Mouse (Mus musculus): ENCODE data around the gene Muc1. TPM values are rescaled to one million over a fixed set of nuclear protein-coding genes. Genes with fewer than 3 reads are reported as not detected.
A peak's percentile ranks its signal among the peaks of the same experiment; 100 is the strongest.
"Not testable (repeated sequence)": the region's sequence is repeated elsewhere in the genome, so short reads cannot be mapped to it uniquely, and the experiment has no call there.

The Muc1 gene
- polyA plus RNA-seq, 1 experiment from 2014 or later, result 1.6 TPM

DNA sequence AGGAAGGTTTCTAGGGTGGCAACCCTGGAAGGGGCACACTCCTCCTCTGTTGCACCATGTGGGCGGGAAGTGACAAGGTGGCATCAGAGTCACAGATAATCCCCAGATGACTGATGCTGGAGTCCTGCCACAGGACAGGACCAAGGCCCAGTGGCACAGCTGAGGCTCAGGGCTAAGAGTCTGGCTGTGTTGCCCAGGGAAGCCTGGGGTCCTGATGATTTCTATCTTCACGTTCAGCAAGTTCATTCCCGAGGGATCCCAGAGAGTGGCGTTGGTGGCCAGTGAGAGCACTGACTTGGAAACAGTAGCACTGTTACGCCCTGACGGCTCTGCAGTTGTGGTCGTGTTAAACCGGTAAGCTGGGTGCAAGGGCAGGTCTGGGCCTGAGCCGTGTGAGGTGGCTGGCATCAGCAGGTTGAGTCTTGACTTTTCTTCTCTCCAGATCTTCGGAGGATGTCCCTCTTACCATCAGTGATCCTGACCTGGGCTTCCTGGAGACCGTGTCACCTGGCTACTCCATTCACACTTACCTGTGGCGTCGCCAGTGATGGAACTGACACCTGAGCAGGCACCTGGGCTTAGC is 20.7 kb upstream of the Muc1 start:
- Histone ChIP-seq H3K36me3 (ENCODE audit: control insufficient read depth, insufficient read depth) (peaks cover 24% of the 10 kb centered on the region), H3K4me1 (replicated peaks; ENCODE audit: control insufficient read depth, insufficient read depth, low read length) (peaks cover 8% of the 10 kb centered on the region), H3K9me3 (ENCODE audit: control insufficient read depth, low read length) (no peaks in the 10 kb centered on the region), H3K9ac (replicated peaks; ENCODE audit: low read depth, low read length) (no peak overlapping the region), H3K27me3 (replicated peaks; ENCODE audit: control insufficient read depth, insufficient read depth, low read length) (no peaks in the 10 kb centered on the region), H3K4me3 (replicated peaks; ENCODE audit: low read length) (no peak overlapping the region), H3K4me2 (ENCODE audit: low read length) (no peak overlapping the region), H3K27ac (ENCODE audit: low read length) (no peak overlapping the region)
- WGBS, result 94% methylated on average over 13 of the region's 13 CpGs
- ATAC-seq, result no peak

DNA sequence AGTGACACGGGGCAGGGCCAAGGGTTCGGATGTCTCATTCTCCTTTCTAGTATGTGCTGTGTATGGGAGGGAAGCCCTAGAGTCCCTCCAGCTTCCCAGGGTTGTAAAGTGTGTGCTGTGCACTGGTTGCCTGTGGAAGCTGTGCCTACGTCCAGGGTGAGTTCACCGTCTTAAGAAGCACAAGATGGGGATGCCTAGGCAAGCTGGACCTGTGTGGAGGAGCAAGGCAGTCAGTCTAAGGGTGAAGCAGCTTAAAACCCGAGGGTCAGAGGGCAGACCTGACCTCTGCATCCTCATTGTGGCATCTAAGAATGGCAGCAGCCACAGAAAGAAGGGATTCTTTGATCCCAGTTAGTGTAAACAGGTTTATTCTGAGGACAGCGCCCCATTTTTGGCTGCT is 20.1 kb upstream of the Muc1 start:
- Histone ChIP-seq H3K9ac (replicated peaks; ENCODE audit: low read depth, low read length) (no peak overlapping the region), H3K4me2 (ENCODE audit: low read length) (no peak overlapping the region), H3K4me3 (replicated peaks; ENCODE audit: low read length) (no peak overlapping the region), H3K27me3 (replicated peaks; ENCODE audit: control insufficient read depth, insufficient read depth, low read length) (no peaks in the 10 kb centered on the region), H3K4me1 (replicated peaks; ENCODE audit: control insufficient read depth, insufficient read depth, low read length) (peaks cover 5% of the 10 kb centered on the region), H3K36me3 (ENCODE audit: control insufficient read depth, insufficient read depth) (peaks cover 24% of the 10 kb centered on the region), H3K9me3 (ENCODE audit: control insufficient read depth, low read length) (no peaks in the 10 kb centered on the region), H3K27ac (ENCODE audit: low read length) (no peak overlapping the region)
- 86% methylated on average over 6 of the region's 6 CpGs for WGBS
- no peak for ATAC-seq

DNA sequence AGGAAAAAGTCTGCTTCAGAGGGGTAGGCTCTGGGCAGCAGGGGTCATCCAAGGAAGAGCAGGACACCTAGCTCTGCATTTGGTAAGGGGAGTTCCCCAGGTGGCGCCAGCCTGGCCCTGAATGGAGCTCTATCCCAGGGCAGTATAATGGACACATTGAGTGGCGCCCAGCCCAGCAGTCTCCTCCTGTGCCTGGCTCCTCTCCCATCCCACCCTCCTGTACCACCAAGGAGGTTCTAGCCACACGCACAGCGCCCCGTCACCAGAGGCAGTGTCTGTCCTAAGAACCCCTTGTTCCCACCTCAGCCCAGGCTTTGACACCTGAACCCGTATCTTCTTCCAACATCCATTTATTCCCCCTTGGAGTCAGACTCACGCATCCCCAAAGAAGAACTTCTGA is 19.1 kb upstream of the Muc1 start:
- H3K27ac ChIP-seq (ENCODE audit: low read length), result no peak overlapping the region
- WGBS, result 90% methylated on average over 7 of the region's 7 CpGs
- H3K27me3 ChIP-seq (replicated peaks; ENCODE audit: control insufficient read depth, insufficient read depth, low read length), result no peaks in the 10 kb centered on the region
- H3K9me3 ChIP-seq (ENCODE audit: control insufficient read depth, low read length), result no peaks in the 10 kb centered on the region
- ATAC-seq, result no peak
- H3K4me2 ChIP-seq (ENCODE audit: low read length), result no peak overlapping the region
- H3K4me3 ChIP-seq (replicated peaks; ENCODE audit: low read length), result no peak overlapping the region
- peaks cover 24% of the 10 kb centered on the region for H3K36me3 ChIP-seq (ENCODE audit: control insufficient read depth, insufficient read depth)
- peaks cover 9% of the 10 kb centered on the region for H3K4me1 ChIP-seq (replicated peaks; ENCODE audit: control insufficient read depth, insufficient read depth, low read length)
- H3K9ac ChIP-seq (replicated peaks; ENCODE audit: low read depth, low read length), result no peak overlapping the region

DNA sequence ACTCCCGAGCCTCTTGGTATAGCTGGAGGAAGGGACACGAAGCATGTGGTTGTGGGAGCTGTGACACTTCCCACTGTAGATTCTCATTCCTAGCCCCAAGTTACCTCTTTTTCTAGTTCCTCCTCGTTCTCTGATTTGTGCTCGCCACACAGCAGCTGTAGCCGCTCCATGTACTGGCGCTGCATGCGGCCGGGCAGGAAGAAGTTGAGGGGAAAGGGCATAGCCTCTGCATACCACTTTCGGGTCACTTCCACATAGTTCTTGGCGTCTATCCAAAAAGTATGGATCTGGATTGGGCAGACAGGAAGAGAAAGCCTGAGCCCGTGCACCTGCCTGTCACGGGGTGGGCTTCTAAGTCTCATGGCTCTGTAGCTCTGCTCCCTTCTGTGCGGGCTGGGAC is 18.7 kb upstream of the Muc1 start:
- 85% methylated on average over 13 of the region's 13 CpGs for WGBS
- Histone ChIP-seq H3K4me1 (replicated peaks; ENCODE audit: control insufficient read depth, insufficient read depth, low read length) (peaks cover 12% of the 10 kb centered on the region), H3K4me3 (replicated peaks; ENCODE audit: low read length) (no peak overlapping the region), H3K4me2 (ENCODE audit: low read length) (no peak overlapping the region), H3K9me3 (ENCODE audit: control insufficient read depth, low read length) (no peaks in the 10 kb centered on the region), H3K36me3 (ENCODE audit: control insufficient read depth, insufficient read depth) (peaks cover 24% of the 10 kb centered on the region), H3K27ac (ENCODE audit: low read length) (no peak overlapping the region), H3K27me3 (replicated peaks; ENCODE audit: control insufficient read depth, insufficient read depth, low read length) (no peaks in the 10 kb centered on the region), H3K9ac (replicated peaks; ENCODE audit: low read depth, low read length) (no peak overlapping the region)
- no peak for ATAC-seq

DNA sequence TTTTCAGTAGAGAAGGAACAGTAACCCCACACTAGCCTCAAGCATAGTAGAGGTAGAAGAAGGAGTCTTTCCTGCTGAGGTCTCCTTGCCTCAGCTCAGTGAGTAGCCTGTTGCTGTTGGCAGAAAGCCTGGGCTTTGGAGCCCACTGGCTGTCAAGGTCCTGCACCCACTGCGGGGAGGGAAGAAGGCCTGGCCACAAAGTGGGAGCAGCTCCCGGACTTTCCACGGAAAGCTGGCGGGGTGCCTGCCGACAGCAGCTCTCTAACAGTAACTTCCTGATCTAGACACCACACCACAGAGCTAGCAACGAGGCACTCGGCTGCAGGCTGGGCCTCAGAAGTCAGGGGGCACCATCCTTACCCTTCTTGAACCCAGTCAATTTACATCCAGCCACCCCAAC is 18.1 kb upstream of the Muc1 start:
- H3K4me1 ChIP-seq (replicated peaks; ENCODE audit: control insufficient read depth, insufficient read depth, low read length), result peaks cover 17% of the 10 kb centered on the region
- 92% methylated on average over 7 of the region's 7 CpGs for WGBS
- no peak overlapping the region for H3K27ac ChIP-seq (ENCODE audit: low read length)
- H3K9me3 ChIP-seq (ENCODE audit: control insufficient read depth, low read length), result no peaks in the 10 kb centered on the region
- ATAC-seq, result no peak
- H3K27me3 ChIP-seq (replicated peaks; ENCODE audit: control insufficient read depth, insufficient read depth, low read length), result no peaks in the 10 kb centered on the region
- H3K4me2 ChIP-seq (ENCODE audit: low read length), result no peak overlapping the region
- H3K9ac ChIP-seq (replicated peaks; ENCODE audit: low read depth, low read length), result no peak overlapping the region
- H3K4me3 ChIP-seq (replicated peaks; ENCODE audit: low read length), result no peak overlapping the region
- H3K36me3 ChIP-seq (ENCODE audit: control insufficient read depth, insufficient read depth), result peaks cover 24% of the 10 kb centered on the region

DNA sequence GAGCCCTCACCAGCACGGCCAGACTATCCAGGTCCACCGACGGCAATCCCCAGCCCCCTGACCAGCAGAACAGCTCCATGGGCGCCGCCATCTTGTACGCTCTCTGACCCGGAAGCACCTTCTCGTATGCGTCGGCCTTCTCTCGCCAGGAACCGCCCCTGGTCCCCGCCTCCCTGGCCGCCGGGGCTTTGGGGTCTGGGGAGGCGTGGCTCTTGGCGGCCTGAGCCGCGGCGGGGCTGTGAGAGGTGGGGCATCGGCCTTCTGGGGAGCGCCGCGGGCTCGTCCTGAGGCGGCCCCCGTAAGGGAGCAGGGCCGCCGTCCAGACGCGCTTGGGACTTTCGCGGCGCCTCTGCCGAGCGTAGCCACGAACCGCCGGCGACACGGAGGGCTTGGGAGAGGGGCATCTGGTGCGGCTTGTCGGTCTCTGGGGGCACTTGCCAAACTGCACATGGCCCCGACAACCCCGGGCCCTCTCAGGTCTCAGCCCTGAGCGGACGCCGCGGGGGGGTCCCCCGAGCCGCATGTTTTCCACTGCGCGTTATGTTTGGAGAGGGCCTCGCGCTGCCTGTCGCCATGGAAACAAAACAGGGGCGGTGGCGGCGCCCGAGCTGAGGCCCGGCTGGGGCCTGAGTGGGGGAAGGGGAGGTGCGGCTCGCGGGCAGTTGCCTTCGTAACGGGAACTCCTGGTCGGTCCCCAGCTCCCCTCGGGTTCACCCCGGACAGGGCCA is 14.9 kb upstream of the Muc1 start:
- H3K27ac ChIP-seq (ENCODE audit: low read length), result peak overlapping the region; percentile 98
- H3K4me1 ChIP-seq (replicated peaks; ENCODE audit: control insufficient read depth, insufficient read depth, low read length), result peaks cover 22% of the 10 kb centered on the region
- H3K9me3 ChIP-seq (ENCODE audit: control insufficient read depth, low read length), result no peaks in the 10 kb centered on the region
- peak; percentile 86 for ATAC-seq
- H3K36me3 ChIP-seq (ENCODE audit: control insufficient read depth, insufficient read depth), result peaks cover 11% of the 10 kb centered on the region; the same call in 1 of the 2 replicates
- peak overlapping the region; percentile 87 for H3K4me2 ChIP-seq (ENCODE audit: low read length)
- WGBS, result under 1% methylated on average over 60 of the region's 69 CpGs
- no peaks in the 10 kb centered on the region for H3K27me3 ChIP-seq (replicated peaks; ENCODE audit: control insufficient read depth, insufficient read depth, low read length)
- peak overlapping the region; percentile 80 for H3K9ac ChIP-seq (replicated peaks; ENCODE audit: low read depth, low read length)
- peak overlapping the region; percentile 82 for H3K4me3 ChIP-seq (replicated peaks; ENCODE audit: low read length)

DNA sequence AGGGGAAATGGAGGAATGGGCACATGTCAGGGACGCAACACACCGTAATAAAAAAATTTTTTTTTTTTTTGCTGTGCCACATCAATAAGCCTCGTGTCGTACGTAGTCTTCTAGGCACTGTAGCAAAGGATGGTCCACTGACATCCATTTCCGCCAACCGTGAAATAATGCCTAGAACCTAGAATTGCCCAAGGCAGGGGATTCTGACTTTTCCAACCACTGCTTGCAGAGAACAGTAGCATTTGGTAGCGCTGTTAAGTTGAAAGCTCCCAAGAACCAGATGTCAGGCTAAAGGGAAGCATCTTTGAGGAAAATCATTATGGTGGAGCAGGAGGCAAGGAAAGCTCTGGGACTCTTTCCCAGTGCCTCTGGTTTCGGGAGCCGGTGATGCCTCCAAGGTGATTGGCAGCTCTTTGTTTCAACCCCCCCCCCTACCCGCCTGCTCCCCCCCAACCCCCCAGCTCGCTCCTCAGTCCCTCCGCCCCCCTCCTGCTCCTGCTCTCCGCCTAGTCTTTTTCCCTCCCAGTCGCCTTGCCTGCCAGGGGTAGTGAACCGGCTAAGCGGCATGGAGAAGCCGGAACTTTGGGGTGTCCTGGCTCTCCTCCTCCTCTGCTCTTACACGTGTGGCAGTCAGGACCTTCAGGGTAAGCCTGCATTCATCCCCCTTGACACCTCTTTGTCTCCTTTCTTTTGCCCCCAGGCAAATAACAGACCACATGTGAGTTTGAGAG is 14.0 kb upstream of the Muc1 start, which contains the start of gene Thbs3:
Thbs3 (plus strand) TSS at position 500 of the 731 bp plus-strand sequence.
- peaks cover 22% of the 10 kb centered on the region for H3K4me1 ChIP-seq (replicated peaks; ENCODE audit: control insufficient read depth, insufficient read depth, low read length)
- under 1% methylated on average over 18 of the region's 19 CpGs for WGBS
- no peaks in the 10 kb centered on the region for H3K9me3 ChIP-seq (ENCODE audit: control insufficient read depth, low read length)
- peak; percentile 11 for ATAC-seq
- H3K27me3 ChIP-seq (replicated peaks; ENCODE audit: control insufficient read depth, insufficient read depth, low read length), result no peaks in the 10 kb centered on the region
- peak within 1 kb of the TSS; percentile 98 for H3K27ac ChIP-seq (ENCODE audit: low read length)
- H3K4me2 ChIP-seq (ENCODE audit: low read length), result peak within 1 kb of the TSS; percentile 87
- peak within 1 kb of the TSS; percentile 82 for H3K4me3 ChIP-seq (replicated peaks; ENCODE audit: low read length)
- H3K36me3 ChIP-seq (ENCODE audit: control insufficient read depth, insufficient read depth), result peaks cover 6% of the 10 kb centered on the region; the same call in 1 of the 2 replicates
- H3K9ac ChIP-seq (replicated peaks; ENCODE audit: low read depth, low read length), result peak within 1 kb of the TSS; percentile 80

DNA sequence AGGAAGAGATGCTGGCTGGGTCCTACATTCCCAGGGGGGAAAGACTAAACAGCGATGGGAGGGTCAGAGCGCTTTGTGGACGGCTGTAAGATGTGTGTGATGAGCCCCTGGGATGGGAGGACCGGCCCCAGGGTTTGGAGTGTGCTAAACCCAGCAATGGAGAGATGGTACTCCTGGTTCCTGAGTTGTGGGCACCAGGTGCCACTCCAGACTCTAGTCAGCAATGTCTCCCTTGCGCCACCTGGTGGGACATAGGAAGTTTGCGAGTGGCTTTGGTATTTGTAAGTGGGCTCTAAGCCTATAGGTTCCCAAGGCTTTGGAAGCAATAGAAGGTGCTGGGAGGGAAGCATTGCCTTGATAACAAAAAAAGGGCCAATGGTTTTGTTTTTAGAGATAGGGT is 13.0 kb upstream of the Muc1 start:
- peak overlapping the region; percentile 98 for H3K27ac ChIP-seq (ENCODE audit: low read length)
- H3K4me1 ChIP-seq (replicated peaks; ENCODE audit: control insufficient read depth, insufficient read depth, low read length), result peaks cover 22% of the 10 kb centered on the region
- no peak overlapping the region; the same call in 1 of the 2 replicates for H3K9ac ChIP-seq (replicated peaks; ENCODE audit: low read depth, low read length)
- peak overlapping the region; percentile 82 for H3K4me3 ChIP-seq (replicated peaks; ENCODE audit: low read length)
- WGBS, result 0% methylated on average over 6 of the region's 6 CpGs
- H3K27me3 ChIP-seq (replicated peaks; ENCODE audit: control insufficient read depth, insufficient read depth, low read length), result no peaks in the 10 kb centered on the region
- no peaks in the 10 kb centered on the region for H3K36me3 ChIP-seq (ENCODE audit: control insufficient read depth, insufficient read depth)
- H3K4me2 ChIP-seq (ENCODE audit: low read length), result peak overlapping the region; percentile 87
- H3K9me3 ChIP-seq (ENCODE audit: control insufficient read depth, low read length), result no peaks in the 10 kb centered on the region
- ATAC-seq, result peak; percentile 43

DNA sequence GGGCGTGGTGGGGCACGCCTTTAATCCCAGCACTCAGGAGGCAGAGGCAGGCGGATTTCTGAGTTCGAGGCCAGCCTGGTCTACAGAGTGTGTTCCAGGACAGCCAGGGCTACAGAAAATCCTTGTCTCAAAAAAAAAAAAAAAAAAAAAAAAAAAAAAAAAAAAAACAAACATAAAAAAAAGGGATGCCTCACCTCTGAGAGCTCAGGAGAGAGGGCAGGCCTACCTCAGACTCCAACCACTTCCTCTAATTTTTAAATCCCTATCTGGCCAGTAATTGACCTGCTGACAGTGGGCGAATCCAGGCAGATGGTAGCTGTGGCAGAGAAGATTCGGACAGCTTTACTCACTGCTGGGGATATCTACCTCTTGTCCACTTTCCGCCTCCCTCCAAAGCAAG is 12.4 kb upstream of the Muc1 start:
- H3K9me3 ChIP-seq (ENCODE audit: control insufficient read depth, low read length); ATAC-seq; H3K36me3 ChIP-seq (ENCODE audit: control insufficient read depth, insufficient read depth); H3K9ac ChIP-seq (replicated peaks; ENCODE audit: low read depth, low read length); H3K27me3 ChIP-seq (replicated peaks; ENCODE audit: control insufficient read depth, insufficient read depth, low read length); H3K27ac ChIP-seq (ENCODE audit: low read length); H3K4me3 ChIP-seq (replicated peaks; ENCODE audit: low read length); H3K4me2 ChIP-seq (ENCODE audit: low read length): not testable (repeated sequence)
- WGBS, result 72% methylated on average over 7 of the region's 7 CpGs
- H3K4me1 ChIP-seq (replicated peaks; ENCODE audit: control insufficient read depth, insufficient read depth, low read length), result peaks cover 22% of the 10 kb centered on the region
